Mouse (Mus musculus) stomach, adult 2 months (tissue): ENCODE results near the gene Stbd1. TPM values are rescaled to one million over a fixed set of nuclear protein-coding genes. Genes with fewer than 3 reads are reported as not detected.

Source experiments
- polyA plus RNA-seq: library from polyadenylated mRNA; depleted of rRNA; stranded (reverse); fragments of >200 nt; gene quantifications from 2 replicates; pipeline ENCODE4 v1.2.3, GENCODE M21; 2012; rRNA removed

The Stbd1 gene
- 1.2 and 1.3 TPM in 2 replicates for polyA plus RNA-seq

DNA sequence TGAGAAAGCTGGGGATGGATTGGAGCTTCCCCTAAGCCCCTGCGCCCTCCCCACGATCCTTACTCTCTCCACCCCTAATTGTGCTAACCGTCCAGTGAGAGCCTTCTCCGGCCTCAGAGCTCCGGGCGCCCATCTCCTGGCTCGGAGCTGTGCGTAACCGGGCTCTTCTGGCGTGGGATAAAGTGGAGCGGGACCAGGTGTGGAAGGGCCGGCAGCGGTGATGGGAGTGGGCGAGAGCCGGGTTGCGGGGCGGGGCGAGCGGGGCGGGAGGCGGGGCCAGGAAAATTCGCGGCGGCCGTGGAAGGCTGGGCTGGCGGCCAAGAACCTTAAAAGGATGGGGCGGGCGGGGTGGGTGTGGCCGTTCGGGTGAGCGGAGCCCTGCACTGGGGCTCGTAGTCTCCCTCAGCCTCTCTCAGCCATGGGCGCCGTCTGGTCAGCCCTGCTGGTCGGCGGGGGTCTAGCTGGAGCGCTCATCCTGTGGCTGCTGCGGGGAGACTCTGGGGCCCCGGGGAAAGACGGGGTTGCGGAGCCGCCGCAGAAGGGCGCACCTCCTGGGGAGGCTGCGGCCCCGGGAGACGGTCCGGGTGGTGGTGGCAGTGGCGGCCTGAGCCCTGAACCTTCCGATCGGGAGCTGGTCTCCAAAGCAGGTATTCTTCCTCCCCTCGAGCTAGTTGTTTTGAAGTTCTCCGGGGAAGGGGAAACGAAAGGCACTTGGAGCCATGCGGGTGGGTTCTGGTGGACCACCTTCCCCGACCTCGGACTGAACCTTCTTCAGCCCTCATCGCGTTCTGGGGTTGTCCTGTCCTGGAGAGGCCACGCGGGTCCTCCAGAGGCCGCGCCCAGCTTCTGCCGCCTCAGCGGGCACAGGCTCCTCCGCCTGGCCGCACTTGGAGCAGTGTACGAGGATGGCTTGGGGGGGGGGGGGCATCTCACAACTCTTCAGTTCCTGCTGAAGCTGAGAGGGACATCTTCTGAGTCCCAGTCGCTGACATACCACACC lies at the start of gene Stbd1:
Gene Stbd1, plus strand, starts transcription at position 351 of the 1,000 bp plus-strand sequence.

GRCm38 (mm10) chr5:92554891-92555511 lies 47.8 kb upstream of the Stbd1 start, which contains the start of gene Fam47e:
Gene Fam47e, plus strand, starts transcription at chr5:92555069.

Other genes with a start within 250 kb of the Stbd1 start
- gene Nup54, start 167.8 kb upstream of the Stbd1 start, polyA plus RNA-seq, result 1.9 and 2.9 TPM in 2 replicates
- 6.5 and 8.0 TPM in 2 replicates for gene Scarb2, start 96.2 kb upstream of the Stbd1 start, polyA plus RNA-seq
- not detected in 2 replicates for gene Fam47e, start 48.0 kb upstream of the Stbd1 start, polyA plus RNA-seq
- not detected in 2 replicates for gene Ccdc158, start 72.2 kb downstream of the Stbd1 start, polyA plus RNA-seq
- 38.8 and 45.3 TPM in 2 replicates for gene Shroom3, start 80.4 kb downstream of the Stbd1 start, polyA plus RNA-seq